Mouse (Mus musculus) hindbrain, embryonic 10.5 days (tissue): ENCODE data around the gene Cp. TPM values are rescaled to one million over a fixed set of nuclear protein-coding genes. Genes with fewer than 3 reads are reported as not detected.
"Not testable (repeated sequence)": the region's sequence is repeated elsewhere in the genome, so short reads cannot be mapped to it uniquely, and the experiment has no call there.

Experiments
- DNase-seq: peaks from one replicate; pipeline ENCODE4 v3.0.0-alpha.2; 2017; ENCODE audit warnings: low spot score
- H3K27ac ChIP-seq: fragments of 300-500 bp; sonication (generic); 2 replicates; pipeline ENCODE4 v1.5.1; 2016; ENCODE audit warnings: mild to moderate bottlenecking, moderate library complexity
- H3K27me3 ChIP-seq: fragments of 300-500 bp; sonication (generic); 2 replicates; pipeline ENCODE4 v1.6.1; 2016; ENCODE audit warnings: mild to moderate bottlenecking; ENCODE audit not compliant: poor library complexity, insufficient read depth, severe bottlenecking
- H3K36me3 ChIP-seq: fragments of 300-500 bp; sonication (generic); 2 replicates; pipeline ENCODE4 v1.6.1; 2016; ENCODE audit warnings: mild to moderate bottlenecking, moderate library complexity
- H3K4me1 ChIP-seq: fragments of 300-500 bp; sonication (generic); replicated peaks from 2 replicates; pipeline ENCODE4 v1.6.1; 2016; ENCODE audit warnings: mild to moderate bottlenecking
- H3K4me3 ChIP-seq: fragments of 300-500 bp; sonication (generic); 2 replicates; pipeline ENCODE4 v1.5.1; 2016; ENCODE audit warnings: mild to moderate bottlenecking, moderate library complexity
- H3K9me3 ChIP-seq: fragments of 300-500 bp; sonication (generic); 2 replicates; pipeline ENCODE4 v1.6.1; 2016; ENCODE audit warnings: mild to moderate bottlenecking, moderate library complexity
- WGBS: fragments of 180-500 bp; shearing (Covaris S2); methylation state at CpG from one replicate; pipeline ENCODE4 v1.1.7; 2016; 5-methylcytosine and 5-hydroxymethylcytosine counted together
- polyA plus RNA-seq: library from polyadenylated mRNA; unstranded; fragments of >200 nt; fragmentation: Nextera tagmentation; extraction: Ambion mirVana; gene quantifications from 2 replicates; pipeline ENCODE4 v1.2.1, GENCODE M21; 2016

The Cp gene
- polyA plus RNA-seq, 1 experiment from 2014 or later: 5.6 TPM

GRCm38 (mm10) chr3:20010905-20011304 lies 54.1 kb downstream of the Cp start:
- not testable (repeated sequence) for H3K4me3 ChIP-seq, H3K27me3 ChIP-seq, DNase-seq, H3K4me1 ChIP-seq, H3K9me3 ChIP-seq
- Histone ChIP-seq H3K36me3 (peaks cover 33% of the 10 kb centered on the region), H3K27ac (0 out of 2 replicates have a peak overlapping the region, but pooled peaks have one; percentile 17)
- 77% methylated on average over 7 of the region's 7 CpGs for WGBS

DNA sequence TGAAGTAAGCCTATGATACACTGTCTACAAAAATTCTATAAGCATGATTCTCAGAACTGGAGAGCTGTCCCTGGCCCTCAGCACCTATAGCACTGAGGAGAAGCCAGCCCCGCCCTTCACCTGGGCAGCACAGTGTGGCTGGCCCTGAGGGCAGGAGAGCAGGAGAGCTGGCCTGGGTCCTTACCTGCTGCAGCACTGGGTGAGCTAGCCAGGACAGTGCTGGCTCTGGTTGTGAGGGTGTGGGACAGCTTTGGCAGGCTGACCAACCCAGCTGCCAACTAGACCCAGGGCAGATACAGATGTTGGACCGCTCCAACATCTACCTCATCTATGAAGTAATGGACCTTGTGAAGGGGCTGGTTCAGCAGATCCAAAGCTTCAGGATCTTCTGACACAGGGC lies 57.6 kb downstream of the Cp start:
- 91% methylated on average over 2 of the region's 2 CpGs for WGBS
- no peak for DNase-seq
- Histone ChIP-seq H3K9me3 (no peaks in the 10 kb centered on the region), H3K27ac (no peak overlapping the region), H3K36me3 (peaks cover 45% of the 10 kb centered on the region), H3K4me1 (no peaks in the 10 kb centered on the region), H3K27me3 (no peaks in the 10 kb centered on the region), H3K4me3 (no peak overlapping the region)

GRCm38 (mm10) chr3:20018076-20018475 lies 61.2 kb downstream of the Cp start:
- Histone ChIP-seq H3K27me3 (no peaks in the 10 kb centered on the region), H3K4me1 (no peaks in the 10 kb centered on the region), H3K9me3 (no peaks in the 10 kb centered on the region), H3K36me3 (peaks cover 67% of the 10 kb centered on the region), H3K27ac (no peak overlapping the region), H3K4me3 (no peak overlapping the region)
- 92% methylated on average over 8 of the region's 8 CpGs for WGBS
- no peak for DNase-seq

DNA sequence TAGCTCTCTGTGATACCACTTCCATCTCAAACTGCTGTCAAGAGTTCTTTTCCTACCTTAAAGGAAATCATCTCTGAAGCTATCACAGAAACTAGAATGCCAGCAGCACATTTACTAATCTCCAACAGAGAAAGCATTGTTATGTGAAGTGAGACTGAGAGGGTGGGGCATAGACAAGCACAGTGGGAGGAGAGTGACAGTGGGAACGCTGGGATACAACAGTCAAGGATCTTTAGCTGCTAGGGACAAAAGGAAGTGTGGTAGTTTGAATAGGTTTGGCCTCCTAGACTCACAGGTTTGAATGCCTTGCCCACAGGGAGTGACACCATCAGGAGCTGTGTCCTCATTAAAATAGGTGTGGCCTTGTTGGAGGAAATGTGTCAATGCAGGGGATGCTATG lies 67.0 kb downstream of the Cp start:
- Histone ChIP-seq H3K9me3 (no peaks in the 10 kb centered on the region), H3K27me3 (no peaks in the 10 kb centered on the region), H3K4me1 (no peaks in the 10 kb centered on the region), H3K4me3 (no peak overlapping the region), H3K36me3 (peaks cover 74% of the 10 kb centered on the region), H3K27ac (no peak overlapping the region)
- no peak for DNase-seq
- WGBS: 50% methylated on average over 1 of the region's 1 CpGs

DNA sequence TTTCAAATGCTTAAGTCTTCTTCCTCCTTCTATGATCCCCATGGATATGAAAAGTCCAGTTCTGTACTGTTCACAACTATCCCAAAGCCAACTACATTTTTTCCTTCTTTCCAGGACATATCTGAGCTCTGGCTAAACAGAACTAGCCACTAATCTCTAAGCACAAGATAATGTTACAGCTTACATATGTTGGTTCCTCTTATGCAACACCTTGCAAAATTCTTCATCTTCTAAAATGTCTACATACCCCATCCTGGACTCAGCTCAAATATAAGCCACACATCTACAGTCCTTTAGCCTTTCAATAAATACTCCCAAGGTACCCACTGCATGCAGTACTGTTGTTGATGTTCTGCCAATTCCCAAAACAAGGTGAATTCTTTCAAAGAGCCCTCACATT lies 69.6 kb downstream of the Cp start:
- no peaks in the 10 kb centered on the region for H3K4me1 ChIP-seq
- no peaks in the 10 kb centered on the region for H3K9me3 ChIP-seq
- peaks cover 60% of the 10 kb centered on the region for H3K36me3 ChIP-seq
- H3K27me3 ChIP-seq: no peaks in the 10 kb centered on the region
- no peak for DNase-seq
- H3K4me3 ChIP-seq: no peak overlapping the region
- no peak overlapping the region for H3K27ac ChIP-seq

- DNase-seq: no peak
- Histone ChIP-seq H3K9me3 (no peaks in the 10 kb centered on the region), H3K4me3 (no peak overlapping the region), H3K27me3 (no peaks in the 10 kb centered on the region), H3K27ac (no peak overlapping the region), H3K36me3 (peaks cover 53% of the 10 kb centered on the region), H3K4me1 (no peaks in the 10 kb centered on the region)
- 94% methylated on average over 8 of the region's 8 CpGs for WGBS
Measured at GRCm38 (mm10) chr3:20026996-20027689, 70.3 kb downstream of the Cp start.

DNA sequence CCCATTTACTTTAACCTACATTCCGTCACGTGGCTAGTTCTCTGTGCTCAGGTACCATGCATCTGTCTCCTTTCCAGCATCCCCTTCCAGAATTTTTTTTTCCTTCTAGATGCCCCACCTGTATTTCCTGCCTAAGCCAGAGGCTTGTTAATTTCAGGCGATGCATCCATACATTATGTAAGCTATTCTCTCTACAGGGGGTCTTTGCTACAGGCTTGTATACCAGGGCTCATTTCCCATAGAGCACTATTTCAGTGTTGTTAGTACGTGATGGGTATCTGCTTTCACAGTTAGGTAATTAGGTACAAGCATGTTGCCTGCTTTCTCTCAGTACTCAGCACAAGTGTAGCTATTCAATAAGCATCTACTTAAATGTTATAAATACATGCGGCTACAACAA lies 70.9 kb downstream of the Cp start:
- Histone ChIP-seq H3K4me3 (no peak overlapping the region), H3K36me3 (peaks cover 47% of the 10 kb centered on the region), H3K4me1 (no peaks in the 10 kb centered on the region), H3K27ac (no peak overlapping the region), H3K9me3 (no peaks in the 10 kb centered on the region), H3K27me3 (no peaks in the 10 kb centered on the region)
- 93% methylated on average over 5 of the region's 5 CpGs for WGBS
- DNase-seq: no peak

GRCm38 (mm10) chr3:20028640-20029039 lies 71.8 kb downstream of the Cp start:
- WGBS: 95% methylated on average over 3 of the region's 3 CpGs
- DNase-seq: no peak
- H3K9me3 ChIP-seq: no peaks in the 10 kb centered on the region
- H3K36me3 ChIP-seq: peaks cover 38% of the 10 kb centered on the region
- no peaks in the 10 kb centered on the region for H3K27me3 ChIP-seq
- H3K4me3 ChIP-seq: no peak overlapping the region
- H3K27ac ChIP-seq: no peak overlapping the region
- H3K4me1 ChIP-seq: peaks cover 2% of the 10 kb centered on the region

DNA sequence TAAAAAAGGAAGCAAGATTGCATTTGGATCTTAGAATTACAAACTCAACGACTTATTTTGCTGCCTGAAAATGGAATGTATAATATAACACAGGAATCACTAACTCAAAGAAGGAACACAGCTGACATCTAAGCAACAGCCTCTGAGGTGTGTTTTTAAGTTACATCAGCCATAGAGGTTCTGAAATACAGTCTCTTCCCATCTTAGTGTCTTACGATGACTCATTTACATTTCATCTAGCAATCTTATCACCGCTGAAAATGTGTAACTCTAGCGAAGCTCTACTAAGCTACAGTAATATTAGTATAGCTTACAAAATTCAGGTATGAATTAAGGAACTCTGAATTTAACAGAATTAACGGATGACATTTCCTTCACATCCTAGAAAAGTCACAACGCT lies 74.0 kb downstream of the Cp start:
- H3K4me1 ChIP-seq: peaks cover 11% of the 10 kb centered on the region
- H3K9me3 ChIP-seq: no peaks in the 10 kb centered on the region
- H3K4me3 ChIP-seq: no peak overlapping the region
- H3K36me3 ChIP-seq: peaks cover 16% of the 10 kb centered on the region
- H3K27me3 ChIP-seq: no peaks in the 10 kb centered on the region
- WGBS: 96% methylated on average over 6 of the region's 6 CpGs
- no peak overlapping the region for H3K27ac ChIP-seq
- DNase-seq: no peak

DNA sequence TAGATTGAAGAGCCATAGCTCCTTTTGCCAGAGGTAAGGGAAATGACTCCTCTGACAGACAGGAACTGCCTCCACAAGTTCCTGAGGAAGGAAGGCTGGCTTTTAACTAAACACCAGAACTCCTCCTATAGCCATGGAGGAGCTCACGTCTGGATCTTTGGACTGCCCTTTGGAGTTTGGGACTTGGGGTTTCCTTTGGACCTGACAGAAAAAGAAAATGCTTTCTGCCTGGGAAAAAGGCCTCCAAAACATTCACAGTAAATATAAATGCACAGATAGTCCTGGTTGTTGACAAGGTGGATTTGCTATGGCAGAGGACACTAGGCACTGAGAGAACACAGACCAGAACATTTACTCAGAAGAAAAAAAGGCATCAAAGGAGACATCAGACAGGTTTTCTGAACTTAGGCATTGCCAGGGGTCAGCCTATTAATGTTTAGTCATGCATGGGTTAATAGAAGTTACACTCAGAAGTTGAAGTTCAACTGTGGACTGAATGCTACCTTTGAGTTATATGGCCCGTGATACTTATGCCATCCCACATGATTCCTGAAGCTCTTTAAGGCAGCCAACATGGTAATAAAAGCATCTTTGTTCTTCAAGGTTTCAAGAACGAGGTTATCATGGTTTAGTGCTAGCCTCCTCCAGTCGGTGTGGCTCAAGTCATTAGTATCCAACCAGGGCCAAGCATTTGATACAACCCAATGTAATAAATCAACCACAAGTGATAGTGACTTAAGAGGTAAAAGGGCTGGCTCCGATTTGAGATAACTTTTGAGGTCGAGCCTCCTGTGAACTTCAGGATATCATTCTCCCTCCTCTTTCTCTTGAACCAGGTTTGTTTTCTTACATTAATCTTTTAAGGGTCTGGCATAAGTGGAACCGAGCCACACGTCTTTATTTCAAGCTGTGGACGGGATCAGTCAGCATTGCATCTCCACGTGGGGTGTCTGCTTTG lies 77.2 kb downstream of the Cp start:
- DNase-seq: no peak
- Histone ChIP-seq H3K36me3 (no peaks in the 10 kb centered on the region), H3K4me1 (peaks cover 11% of the 10 kb centered on the region), H3K4me3 (peak overlapping the region; percentile 79), H3K27ac (peak overlapping the region; percentile 89), H3K27me3 (no peaks in the 10 kb centered on the region), H3K9me3 (0 out of 2 replicates have a peak, but pooled peaks cover 6% of the 10 kb centered on the region)
- WGBS: 27% methylated on average over 10 of the region's 10 CpGs

GRCm38 (mm10) chr3:20034719-20035404 lies 78.0 kb downstream of the Cp start, which contains the start of gene Hps3:
Gene Hps3 (minus strand): TSS chr3:20035315.
- peak; percentile 88 for DNase-seq
- under 1% methylated on average over 47 of the region's 47 CpGs for WGBS
- H3K4me1 ChIP-seq: peaks cover 11% of the 10 kb centered on the region
- peak within 1 kb of the TSS; percentile 79 for H3K4me3 ChIP-seq
- H3K27me3 ChIP-seq: no peaks in the 10 kb centered on the region
- no peaks in the 10 kb centered on the region for H3K36me3 ChIP-seq
- H3K9me3 ChIP-seq: 0 out of 2 replicates have a peak, but pooled peaks cover 6% of the 10 kb centered on the region
- H3K27ac ChIP-seq: peak within 1 kb of the TSS; percentile 89

GRCm38 (mm10) chr3:20036069-20036468 lies 79.2 kb downstream of the Cp start:
- Histone ChIP-seq H3K27ac (no peak overlapping the region), H3K27me3 (no peaks in the 10 kb centered on the region), H3K36me3 (no peaks in the 10 kb centered on the region), H3K4me1 (peaks cover 11% of the 10 kb centered on the region), H3K4me3 (no peak overlapping the region), H3K9me3 (0 out of 2 replicates have a peak, but pooled peaks cover 6% of the 10 kb centered on the region)
- DNase-seq: no peak
- 85% methylated on average over 4 of the region's 4 CpGs for WGBS
